Mouse (Mus musculus) gastrocnemius, postnatal 14 days (tissue): Measurements from ENCODE around the gene 4921504E06Rik. TPM values are rescaled to one million over a fixed set of nuclear protein-coding genes. Genes with fewer than 3 reads are reported as not detected.
A peak's percentile ranks its signal among the peaks of the same experiment; 100 is the strongest.

Source experiments
- DNase-seq: peaks from one replicate; pipeline ENCODE4 v3.0.0; 2021; ENCODE audit warnings: mixed read lengths
- intact Hi-C: fragments of 180-260 bp; cut with DNase I; formaldehyde crosslinking; loops from one replicate; pipeline ENCODE4 v1.15.1; 2025; ENCODE audit warnings: low total_unique reads
- long read RNA-seq, 2 experiments: library from polyadenylated mRNA; stranded (forward); transcript quantifications; one replicate each; pipeline ENCODE4 v2.0.0; 2021
- total RNA-seq, 2 experiments: library from RNA; stranded (reverse); gene quantifications; 2 replicates each; pipeline ENCODE4 v1.2.3; 2021

4921504E06Rik gene
- total RNA-seq: not detected
- long read RNA-seq, experiment 1: 0 reads
- long read RNA-seq, experiment 2: 0 reads

DNA sequence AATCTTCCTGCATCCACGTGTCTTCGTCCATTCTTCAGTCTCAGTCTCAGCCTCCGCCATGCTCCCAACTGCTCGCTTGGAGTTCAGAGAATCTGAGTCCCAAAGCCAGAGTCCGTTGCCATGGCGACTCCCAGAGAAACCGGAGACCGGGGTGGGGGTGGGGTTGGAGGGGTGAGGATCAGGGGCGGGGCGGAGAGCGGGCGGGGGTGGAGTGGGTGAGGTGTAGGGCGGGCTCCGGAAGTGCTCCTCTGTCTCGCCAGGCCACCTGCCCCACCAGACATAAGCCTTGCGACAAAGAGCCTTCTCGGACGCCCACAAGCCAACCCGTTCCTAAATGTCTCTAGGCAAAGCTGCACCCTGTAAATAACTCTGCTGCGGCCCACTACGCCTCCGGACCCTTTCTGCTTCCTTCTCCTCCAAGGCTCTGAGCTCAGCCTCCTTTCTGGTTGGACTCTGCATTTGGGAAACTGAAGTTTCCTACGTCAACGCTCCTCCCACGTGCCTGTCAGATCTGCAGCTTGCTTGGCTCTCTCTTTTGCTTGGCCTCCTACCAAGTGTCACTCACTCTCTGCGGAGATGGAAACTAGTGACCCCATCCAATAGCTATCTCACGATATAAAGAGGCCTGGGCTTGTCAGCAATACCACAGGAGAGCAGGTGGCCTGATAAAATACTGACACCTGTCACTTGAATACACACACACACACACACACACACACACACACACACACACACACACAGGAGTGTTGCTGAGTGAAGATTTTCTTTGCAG lies at the start of gene 4921504E06Rik:
Gene 4921504E06Rik (minus strand): TSS at position 94 of the 772 bp plus-strand sequence.
- peak; percentile 70 for DNase-seq
- intact Hi-C loops: no loop called here

DNA sequence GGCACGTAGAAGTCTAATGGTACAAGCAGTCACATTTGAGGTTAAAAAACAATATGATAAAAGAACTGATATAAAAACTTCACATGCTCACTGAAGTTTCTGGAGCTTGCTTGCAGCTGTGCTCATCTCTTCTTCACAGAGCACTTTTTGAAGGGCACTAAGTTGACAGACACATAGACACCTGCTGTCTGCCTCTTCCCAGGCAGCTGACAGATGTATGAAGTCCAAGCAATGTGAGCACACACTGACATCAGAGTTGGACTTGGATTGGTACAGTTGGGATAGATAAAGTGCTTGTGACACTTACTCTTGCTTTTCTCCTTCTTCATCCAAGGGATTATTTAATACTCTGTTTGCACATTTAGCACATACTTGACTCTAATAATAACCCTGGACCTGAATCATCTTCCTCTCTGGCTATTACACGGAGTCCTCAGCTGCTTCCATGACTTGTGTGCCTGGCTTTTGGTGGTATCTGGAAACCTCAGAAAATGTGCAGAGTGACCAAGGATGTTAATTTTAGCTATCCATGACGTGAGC lies 47.7 kb upstream of the 4921504E06Rik start:
- intact Hi-C loops: no loop called here
- DNase-seq: no peak

DNA sequence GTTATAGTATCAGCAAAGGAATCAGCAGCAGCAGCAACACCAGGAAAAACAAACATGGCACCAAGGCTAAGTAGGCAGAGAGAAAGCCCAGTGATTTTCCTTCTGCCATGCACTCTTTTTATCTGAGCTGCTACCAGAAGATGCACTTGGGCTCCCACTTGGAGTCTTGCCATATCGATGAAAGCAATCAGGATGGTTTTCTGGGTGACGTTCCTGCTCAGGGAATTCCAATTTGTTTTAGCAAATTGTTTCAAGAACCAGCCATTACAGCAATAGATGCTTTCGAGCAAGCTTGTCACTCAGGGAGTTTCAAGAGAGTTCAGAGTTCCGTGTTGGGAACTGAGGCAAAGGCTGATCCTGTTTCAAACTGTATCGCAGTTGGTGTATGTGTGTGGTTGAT lies 47.1 kb upstream of the 4921504E06Rik start:
- intact Hi-C loops: no loop called here
- no peak for DNase-seq

DNA sequence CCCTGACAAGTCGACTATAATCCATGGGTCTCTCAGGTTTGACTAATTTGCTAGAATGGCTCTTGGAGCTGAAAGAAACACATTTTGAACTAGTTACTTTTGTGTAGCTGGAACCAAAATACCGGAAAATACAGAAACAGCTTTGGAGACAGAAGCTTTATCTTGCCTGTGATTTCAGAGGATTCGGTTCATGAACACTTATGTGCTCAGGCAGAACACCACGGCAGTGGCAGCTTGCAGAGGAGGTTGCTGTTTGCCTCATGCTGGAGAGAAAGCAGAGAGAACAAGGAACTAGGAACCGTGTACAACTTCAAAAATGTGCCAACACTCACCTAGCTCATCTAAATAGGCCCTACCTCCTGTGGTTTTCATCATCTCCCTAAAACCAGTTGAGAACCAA lies 46.1 kb upstream of the 4921504E06Rik start:
- DNase-seq: no peak
- intact Hi-C loops: no loop called here

DNA sequence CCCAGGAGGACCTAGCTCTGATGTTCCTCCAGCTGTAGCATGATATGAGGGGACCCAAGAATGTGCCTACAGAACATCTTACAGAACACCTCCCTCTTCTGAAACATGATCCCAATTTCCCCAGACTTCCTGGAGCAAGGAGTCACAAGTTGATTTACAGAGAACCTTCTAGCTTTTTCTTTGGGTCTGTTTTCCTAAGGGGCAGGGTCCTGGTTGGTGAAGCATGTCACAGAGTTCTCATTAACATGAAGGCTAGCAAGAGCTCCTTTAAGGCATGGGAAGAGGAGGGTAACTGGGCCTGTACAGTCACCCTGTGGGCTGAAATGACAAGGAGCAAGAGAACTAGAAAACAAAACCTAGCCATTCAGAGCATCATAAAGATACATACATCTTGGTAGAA lies 43.3 kb upstream of the 4921504E06Rik start:
- intact Hi-C loops: no loop called here
- DNase-seq: no peak

DNA sequence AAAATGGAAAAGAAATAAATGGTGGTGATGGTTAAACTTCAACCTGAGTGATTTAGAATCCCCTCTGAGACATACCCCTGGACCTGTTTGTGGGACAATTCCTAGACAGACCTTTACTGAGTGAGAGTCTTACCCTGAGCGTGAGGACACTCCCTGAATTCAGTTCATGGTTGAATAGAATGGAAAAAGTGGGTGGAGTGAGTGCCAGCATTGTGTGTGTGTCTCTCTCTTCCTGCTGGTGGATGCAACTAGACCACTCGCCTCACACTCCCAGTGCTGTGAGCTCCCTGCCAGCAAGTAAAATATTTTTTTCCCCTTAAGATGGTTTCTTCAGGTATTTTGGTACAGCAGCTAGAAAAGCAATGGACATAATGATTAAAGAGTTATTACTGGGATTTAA lies 42.7 kb upstream of the 4921504E06Rik start:
- intact Hi-C loops: no loop called here
- DNase-seq: no peak

DNA sequence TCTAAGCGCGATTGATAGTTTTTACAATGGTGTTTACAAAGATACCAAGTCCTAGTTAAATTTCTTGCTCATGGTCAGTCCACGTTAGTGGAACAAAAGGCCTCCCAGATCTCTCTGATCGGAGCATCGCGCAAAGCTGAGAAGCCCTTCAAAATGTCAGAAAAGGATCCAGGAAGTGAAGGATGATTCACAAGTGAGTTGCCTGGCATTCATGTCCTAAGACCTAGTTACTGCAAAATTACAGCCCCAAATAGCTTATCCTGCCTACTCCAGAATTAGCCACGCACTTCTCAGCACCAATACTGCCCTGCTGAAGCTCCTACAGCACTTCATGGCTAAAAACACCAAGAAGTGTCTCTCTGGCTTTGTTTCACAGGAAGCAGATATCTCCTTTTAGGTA lies 41.1 kb upstream of the 4921504E06Rik start:
- intact Hi-C loops: no loop called here
- DNase-seq: no peak

DNA sequence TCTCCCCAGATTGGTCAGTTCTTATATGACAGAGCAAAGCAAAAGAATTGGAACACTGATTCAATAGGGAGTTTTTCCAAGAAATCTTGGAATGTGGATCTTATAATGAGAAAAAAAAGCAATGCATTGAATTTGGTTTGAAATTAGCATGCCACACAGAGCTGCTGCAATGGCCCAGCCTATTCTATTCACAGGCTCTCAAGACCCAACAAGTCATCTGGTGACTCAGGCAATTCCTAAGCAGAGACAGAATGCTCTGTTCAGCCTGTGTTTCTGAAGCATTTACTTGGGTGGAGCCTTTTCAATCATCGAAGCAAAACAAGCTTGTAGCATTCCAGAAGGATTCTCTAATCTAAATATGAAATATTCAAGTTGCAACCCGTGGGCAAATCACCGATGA lies 26.1 kb upstream of the 4921504E06Rik start:
- intact Hi-C loops: no loop called here
- no peak for DNase-seq

DNA sequence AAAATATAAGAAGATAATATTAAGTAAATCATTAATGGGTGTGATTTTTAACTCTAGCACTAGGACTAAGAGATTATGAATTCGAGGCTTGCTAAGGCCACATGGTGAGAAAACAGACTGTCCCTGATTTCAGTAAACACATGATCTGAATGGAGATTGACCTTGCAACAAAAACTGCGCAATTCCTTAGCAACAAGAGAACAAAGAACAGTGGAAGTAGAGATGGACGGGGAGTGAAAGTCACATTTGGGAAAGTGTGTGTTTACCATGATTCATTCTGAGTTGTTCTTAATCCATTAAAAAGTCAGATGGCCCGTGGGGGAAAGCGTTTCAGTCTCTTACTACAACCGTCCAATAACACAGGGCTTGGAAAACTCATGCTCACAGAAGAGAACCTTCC lies 25.5 kb upstream of the 4921504E06Rik start:
- intact Hi-C loops: no loop called here

DNA sequence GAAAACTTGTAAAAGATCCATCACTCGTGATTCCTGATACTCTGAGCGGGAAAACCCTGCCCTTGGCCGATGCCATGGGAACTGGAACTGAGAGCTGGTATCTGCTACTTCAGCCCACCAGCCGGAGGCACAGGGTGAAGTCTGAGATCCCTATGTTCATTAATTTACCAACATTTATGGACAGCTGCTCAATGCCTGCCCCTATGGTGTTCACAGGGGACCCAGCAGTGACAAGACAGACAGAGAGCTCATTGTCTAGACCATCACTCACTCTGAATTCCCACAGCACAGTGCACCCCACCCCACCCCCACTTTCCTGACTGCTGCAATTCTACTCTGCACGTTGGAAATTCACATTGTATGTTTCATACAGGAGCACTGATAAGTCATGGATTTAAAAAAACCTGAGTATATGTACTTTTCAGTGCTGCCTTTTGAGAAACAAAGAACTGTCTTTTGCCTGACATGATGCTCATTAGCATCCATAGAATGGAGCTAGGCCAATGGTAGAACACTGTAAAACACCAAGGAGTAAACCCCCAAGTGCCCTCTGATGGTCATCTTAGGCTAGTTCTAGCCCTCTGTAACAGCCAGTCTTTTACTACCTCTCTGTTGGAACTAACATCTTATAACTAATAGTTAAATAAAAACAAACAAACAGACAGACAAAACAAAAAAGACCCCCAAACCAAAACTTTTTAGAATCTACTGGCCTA lies 8.6 kb upstream of the 4921504E06Rik start:
- no peak for DNase-seq
- intact Hi-C loops: no loop called here

More for the DNA sequence above, 25.5 kb upstream of the 4921504E06Rik start:
- no peak for DNase-seq

DNA sequence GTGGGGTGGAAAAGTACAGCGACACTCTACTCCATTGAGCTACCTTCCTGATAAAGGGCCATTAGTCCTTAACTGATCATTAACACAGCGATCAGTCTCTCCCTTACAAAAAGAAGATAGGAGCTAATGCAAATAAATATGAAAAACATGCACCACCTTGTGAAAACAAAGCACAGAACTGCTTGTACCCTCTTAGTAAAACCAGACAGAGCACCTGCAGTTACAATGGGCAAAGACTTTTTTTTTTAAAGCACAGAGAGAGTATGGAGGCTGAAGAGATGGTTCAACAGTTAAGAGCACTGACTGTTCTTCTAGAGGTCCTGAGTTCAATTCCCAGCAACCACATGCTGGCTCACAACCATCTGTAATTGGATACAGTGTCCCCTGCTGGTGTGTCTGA lies 6.9 kb upstream of the 4921504E06Rik start:
- intact Hi-C loops: no loop called here
- DNase-seq: no peak

DNA sequence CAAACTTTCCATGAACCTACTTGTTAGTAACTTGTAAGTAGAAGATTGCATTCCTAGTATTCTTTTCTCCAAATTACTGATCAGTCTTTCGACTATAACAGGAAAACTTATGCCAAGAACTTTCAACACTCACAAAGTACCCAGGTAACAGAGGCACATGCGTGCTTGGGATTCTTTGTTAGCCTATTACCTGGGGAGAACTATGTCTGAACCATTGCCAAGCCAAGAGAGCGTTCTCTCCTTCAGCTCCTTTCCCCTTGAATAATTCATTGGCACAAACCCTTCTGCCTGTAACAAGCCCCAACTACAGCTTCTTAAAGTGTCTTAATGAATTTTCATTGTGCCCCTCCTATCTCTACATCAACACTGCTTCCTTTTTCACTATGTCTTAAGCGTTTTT lies 6.4 kb upstream of the 4921504E06Rik start:
- DNase-seq: no peak
- intact Hi-C loops: no loop called here

DNA sequence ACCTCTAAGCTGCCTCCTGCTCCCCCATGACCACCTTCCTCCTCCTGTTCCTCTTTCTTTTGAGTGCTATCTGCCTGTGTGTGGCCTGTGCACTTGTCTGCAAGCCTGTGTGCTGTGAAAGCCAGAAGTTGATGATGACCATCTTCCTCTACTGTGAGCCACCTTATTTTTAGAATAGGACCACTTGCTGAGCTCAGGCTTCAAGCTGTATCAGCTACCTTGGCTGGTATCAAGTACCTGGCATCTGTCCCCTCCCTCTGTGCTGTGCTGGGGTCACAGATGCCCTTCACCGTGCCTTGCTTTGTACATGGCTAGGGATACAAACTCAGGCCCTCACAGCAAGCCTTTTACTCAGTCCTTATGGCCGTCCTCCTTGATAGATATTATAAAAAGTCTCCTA lies 2.3 kb downstream of the 4921504E06Rik start:
- no peak for DNase-seq

DNA sequence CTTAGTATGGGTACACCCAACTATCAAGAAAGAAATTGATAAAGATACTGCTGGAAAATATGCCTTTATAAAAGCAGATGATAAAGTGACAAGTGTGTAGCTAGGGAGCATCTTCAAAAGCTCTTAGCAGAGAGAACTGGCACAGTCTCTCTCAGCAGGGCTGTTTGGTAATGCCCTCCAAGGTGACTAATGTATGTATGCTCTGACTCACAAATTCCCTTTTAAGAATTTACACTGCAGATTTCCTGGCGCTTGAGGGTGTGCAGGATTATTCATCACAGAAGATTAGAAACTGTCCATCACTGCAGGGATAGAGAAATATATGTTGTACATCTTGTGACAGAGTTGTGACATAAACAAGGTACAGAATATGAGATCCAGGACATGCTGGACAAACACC lies 12.8 kb downstream of the 4921504E06Rik start:
- no peak for DNase-seq
- intact Hi-C loops: no loop called here

More for the DNA sequence above, 2.3 kb downstream of the 4921504E06Rik start:
- intact Hi-C loops: no loop called here

DNA sequence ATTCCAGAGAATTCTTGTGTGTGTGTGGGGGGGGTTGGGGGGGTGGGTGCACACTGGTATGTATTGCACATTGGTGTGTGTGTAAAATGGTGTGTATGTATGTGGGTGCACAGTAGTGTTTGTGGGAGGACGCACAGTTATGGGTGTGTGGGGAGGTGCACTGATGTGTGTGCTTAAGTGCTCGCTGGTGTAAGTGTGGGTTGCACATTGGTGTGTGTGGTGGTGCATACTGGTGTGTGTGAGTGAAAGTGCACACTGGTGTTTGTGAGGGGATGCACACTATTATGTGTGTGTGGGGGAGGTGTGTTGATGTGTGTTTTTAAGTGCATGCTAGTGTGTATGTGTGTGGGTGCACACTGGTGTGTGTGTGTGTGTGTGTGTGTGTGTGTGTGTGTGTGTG lies 24.3 kb downstream of the 4921504E06Rik start:
- no peak for DNase-seq
- intact Hi-C loops: loop anchor here (10.0 kb wide), 1 partner anchor 385 kb away; no protein-coding TSS in a partner anchor

DNA sequence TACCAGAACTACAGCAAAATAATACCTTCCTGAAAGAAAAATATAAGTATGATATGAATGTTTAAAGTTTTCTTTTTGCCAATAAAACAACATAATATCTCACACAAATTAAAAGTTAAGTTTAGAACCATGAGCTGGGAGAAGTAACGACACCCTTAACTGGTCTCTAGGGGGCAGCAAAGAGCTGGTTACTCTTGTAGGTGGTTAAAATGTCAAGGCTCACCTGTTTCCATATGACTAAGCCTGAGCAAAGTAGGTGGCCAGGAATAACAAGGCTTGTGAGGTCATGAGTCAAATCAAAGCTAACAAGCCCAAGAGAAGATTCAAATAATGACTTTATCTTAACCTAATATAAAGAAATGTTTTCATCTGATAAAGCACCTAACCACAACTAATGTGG lies 24.9 kb downstream of the 4921504E06Rik start:
- intact Hi-C loops: loop anchor here (10.0 kb wide), 1 partner anchor 386 kb away; no protein-coding TSS in a partner anchor
- DNase-seq: peak; percentile 12

DNA sequence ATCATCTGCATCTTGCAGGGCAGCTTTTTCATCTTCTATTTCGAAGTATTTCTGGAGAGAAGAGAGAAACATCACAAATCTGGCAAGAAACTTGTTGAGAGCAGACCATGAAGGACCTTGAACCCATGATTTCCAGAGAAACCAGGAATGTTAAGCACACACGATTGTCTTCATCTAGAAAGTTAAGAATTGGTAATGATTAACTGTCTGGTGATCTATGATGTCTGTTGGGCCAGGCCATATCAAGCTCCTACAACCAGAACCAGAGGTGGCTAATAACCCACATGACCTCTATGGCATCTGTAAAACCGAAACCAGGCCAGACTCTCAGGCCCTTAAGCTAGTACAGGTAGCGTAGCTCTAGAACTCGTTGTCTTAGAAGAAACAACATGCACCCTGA lies 29.6 kb downstream of the 4921504E06Rik start:
- intact Hi-C loops: loop anchor here (5.0 to 10.0 kb wide), 2 partner anchors 203 to 391 kb away; no protein-coding TSS in a partner anchor
- DNase-seq: no peak

DNA sequence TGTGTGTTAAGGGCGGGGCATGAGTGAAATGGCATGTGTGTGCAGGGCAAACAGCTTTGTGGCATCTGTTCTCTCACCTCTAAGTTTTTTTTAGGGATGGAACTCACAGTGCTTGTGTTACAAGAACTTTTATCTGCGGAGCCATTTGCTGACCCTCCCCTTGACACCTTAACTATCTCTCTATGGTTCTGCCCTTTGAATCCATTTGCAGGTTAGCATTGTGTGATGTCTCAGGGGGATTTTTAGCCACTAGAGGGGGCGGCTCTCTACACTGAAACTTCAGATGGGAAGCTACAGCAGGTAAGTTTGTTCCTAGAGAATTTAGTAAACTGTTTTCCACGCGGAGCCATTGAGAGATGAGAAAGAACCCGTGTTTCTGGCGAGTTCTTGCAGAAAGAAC lies 32.1 kb downstream of the 4921504E06Rik start:
- DNase-seq: no peak
- intact Hi-C loops: loop anchor here (5.0 to 10.0 kb wide), 2 partner anchors 206 to 393 kb away; no protein-coding TSS in a partner anchor

DNA sequence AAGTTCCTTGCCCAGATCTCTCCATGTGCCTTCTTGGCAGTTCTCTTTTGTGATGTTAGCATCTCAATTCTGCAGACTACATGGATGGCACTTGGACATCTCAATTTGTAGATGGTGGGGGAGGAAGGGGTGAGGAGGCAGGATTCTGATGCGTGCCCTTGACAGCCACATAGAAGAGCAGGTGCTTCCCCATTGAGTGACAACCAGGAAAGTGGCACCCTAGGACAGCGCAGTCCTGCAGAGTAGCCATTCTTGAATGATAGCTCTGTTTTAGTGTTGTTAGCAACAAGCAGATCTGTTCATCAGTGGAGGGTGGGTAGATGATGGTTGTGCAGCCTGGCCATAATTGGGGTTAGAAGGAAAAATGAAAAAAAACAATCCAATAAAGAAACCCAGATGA lies 33.1 kb downstream of the 4921504E06Rik start:
- no peak for DNase-seq
- intact Hi-C loops: loop anchor here (5.0 to 10.0 kb wide), 2 partner anchors 207 to 394 kb away; no protein-coding TSS in a partner anchor

DNA sequence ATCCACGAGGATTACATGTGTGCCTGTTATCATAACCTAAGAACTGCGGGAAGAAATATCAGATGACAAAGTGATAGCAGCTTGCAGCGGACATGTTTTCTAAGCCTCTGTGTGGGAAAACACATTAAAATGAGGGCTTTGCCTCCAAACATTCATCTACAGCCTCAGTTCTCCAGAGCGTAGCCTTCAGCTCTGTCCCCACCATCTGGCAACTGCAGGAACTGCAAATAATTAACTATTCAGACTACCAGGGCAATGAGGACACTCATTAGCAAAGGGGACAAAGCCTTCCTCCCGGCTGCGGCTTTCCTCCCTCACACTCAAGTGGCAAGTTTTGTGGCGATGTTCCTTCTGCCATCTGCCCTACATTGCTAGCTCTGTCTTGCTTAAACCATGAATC lies 33.9 kb downstream of the 4921504E06Rik start:
- intact Hi-C loops: loop anchor here (5.0 to 10.0 kb wide), 3 partner anchors 102 to 395 kb away; no protein-coding TSS in a partner anchor
- peak; percentile 24 for DNase-seq
